Mouse (Mus musculus): ENCODE measurements around the gene Bcl7c. TPM values are rescaled to one million over a fixed set of nuclear protein-coding genes. Genes with fewer than 3 reads are reported as not detected.
A peak's percentile ranks its signal among the peaks of the same experiment; 100 is the strongest.
"Not testable (repeated sequence)": the region's sequence is repeated elsewhere in the genome, so short reads cannot be mapped to it uniquely, and the experiment has no call there.

Bcl7c gene
- polyA plus RNA-seq, 1 experiment from 2014 or later = 36.0 TPM

DNA sequence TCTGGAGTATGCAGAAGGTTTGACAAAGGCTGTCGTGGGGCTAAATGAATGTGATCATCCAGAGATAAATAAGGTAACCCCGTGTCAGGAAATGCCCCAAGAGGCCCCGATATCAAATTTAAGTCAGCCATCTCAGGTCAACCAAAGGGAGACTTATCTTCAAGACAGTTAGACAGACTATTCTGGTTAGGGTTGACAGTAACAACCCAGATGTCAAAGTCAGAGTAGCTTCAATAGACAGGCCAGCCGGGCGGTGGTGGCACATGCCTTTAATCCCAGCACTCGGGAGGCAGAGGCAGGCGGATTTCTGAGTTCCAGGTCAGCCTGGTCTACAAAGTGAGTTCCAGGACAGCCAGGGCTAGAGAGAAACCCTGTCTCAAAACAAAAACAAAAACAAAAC lies 15.0 kb downstream of the Bcl7c start:
- H3K4me3 ChIP-seq (ENCODE audit: low read depth, low read length); H3K9me3 ChIP-seq (ENCODE audit: control insufficient read depth, low read length); H3K36me3 ChIP-seq (ENCODE audit: control insufficient read depth, insufficient read depth, low read length); ATAC-seq (ENCODE audit: low read depth); H3K27me3 ChIP-seq (ENCODE audit: control insufficient read depth, insufficient read depth, low read length); H3K9ac ChIP-seq (replicated peaks; ENCODE audit: low read depth, low read length); H3K27ac ChIP-seq (ENCODE audit: low read depth, low read length); H3K4me1 ChIP-seq (ENCODE audit: control insufficient read depth, insufficient read depth, low read length); H3K4me2 ChIP-seq (ENCODE audit: low read depth, low read length): not testable (repeated sequence)
- 93% methylated on average over 7 of the region's 7 CpGs for WGBS

DNA sequence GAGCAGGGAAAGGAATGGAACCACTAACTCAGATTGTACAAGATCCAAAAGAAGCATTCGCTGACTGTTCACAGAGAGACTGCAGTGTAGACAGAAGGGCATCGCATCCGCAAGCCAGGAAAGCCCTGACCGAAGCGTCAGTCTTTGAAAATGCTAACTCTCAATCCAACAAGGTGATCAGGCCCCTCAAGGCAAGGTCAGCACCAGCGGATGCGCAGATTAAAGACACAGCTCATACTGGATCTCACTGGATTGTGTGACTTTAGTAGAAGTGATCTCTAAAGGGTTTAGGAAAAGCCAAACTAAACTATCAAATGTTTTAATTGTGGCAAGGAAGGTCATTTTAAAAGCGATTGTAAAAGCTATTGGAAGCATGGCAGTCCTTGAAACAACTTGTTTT lies 15.4 kb downstream of the Bcl7c start:
- H3K9me3 ChIP-seq (ENCODE audit: control insufficient read depth, low read length) = no peaks in the 10 kb centered on the region
- H3K9ac ChIP-seq (replicated peaks; ENCODE audit: low read depth, low read length) = no peak overlapping the region
- no peak for ATAC-seq (ENCODE audit: low read depth)
- no peak overlapping the region for H3K4me2 ChIP-seq (ENCODE audit: low read depth, low read length)
- no peak overlapping the region for H3K27ac ChIP-seq (ENCODE audit: low read depth, low read length)
- WGBS = 94% methylated on average over 8 of the region's 8 CpGs
- no peaks in the 10 kb centered on the region for H3K4me1 ChIP-seq (ENCODE audit: control insufficient read depth, insufficient read depth, low read length)
- H3K4me3 ChIP-seq (ENCODE audit: low read depth, low read length) = no peak overlapping the region
- no peaks in the 10 kb centered on the region for H3K27me3 ChIP-seq (ENCODE audit: control insufficient read depth, insufficient read depth, low read length)
- H3K36me3 ChIP-seq (ENCODE audit: control insufficient read depth, insufficient read depth, low read length) = no peaks in the 10 kb centered on the region

GRCm38 (mm10) chr7:127691221-127691989 lies 17.3 kb downstream of the Bcl7c start:
- Histone ChIP-seq H3K27ac (ENCODE audit: low read depth, low read length) (peak overlapping the region; percentile 35; the same call in 1 of the 2 replicates), H3K4me2 (ENCODE audit: low read depth, low read length) (peak overlapping the region; percentile 28; the same call in 1 of the 2 replicates), H3K27me3 (ENCODE audit: control insufficient read depth, insufficient read depth, low read length) (no peaks in the 10 kb centered on the region), H3K4me3 (ENCODE audit: low read depth, low read length) (no peak overlapping the region), H3K4me1 (ENCODE audit: control insufficient read depth, insufficient read depth, low read length) (no peaks in the 10 kb centered on the region), H3K36me3 (ENCODE audit: control insufficient read depth, insufficient read depth, low read length) (no peaks in the 10 kb centered on the region), H3K9me3 (ENCODE audit: control insufficient read depth, low read length) (no peaks in the 10 kb centered on the region), H3K9ac (replicated peaks; ENCODE audit: low read depth, low read length) (peak overlapping the region; percentile 37; the same call in 1 of the 2 replicates)
- WGBS = 4% methylated on average over 15 of the region's 15 CpGs
- peak; percentile 56 for ATAC-seq (ENCODE audit: low read depth)

DNA sequence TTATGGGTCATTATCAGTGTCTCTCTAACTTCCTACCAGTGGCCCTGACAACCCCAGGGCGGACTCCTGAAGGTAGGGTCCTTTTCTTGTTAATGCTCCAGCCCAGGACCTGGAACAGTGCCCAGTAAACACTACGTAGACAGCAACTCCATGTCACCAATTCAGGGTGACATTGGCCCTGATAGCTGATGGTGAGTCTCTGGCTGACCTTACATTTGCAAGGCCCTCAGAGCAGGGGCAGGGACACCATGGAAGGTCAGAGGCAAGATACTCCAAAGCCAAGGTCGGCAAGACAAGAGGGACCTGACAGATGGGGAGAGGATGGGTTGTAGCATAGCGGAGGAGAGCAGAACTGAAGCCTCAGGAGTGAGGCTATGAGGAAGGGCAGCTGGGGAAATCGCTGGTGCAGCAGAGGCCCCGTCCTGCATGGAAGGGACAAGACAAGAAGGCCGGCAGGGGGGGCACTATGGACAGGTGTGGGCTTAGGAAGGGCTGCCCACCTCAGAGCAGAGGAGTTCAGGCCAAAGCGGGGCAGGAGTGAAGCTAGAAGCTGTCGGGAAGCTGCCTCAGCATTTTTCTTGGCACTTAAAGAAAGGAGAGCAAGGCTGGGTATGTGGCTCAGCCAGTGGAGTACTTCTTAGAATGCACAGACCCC lies 19.0 kb downstream of the Bcl7c start:
- Histone ChIP-seq H3K9me3 (ENCODE audit: control insufficient read depth, low read length) (no peaks in the 10 kb centered on the region), H3K4me2 (ENCODE audit: low read depth, low read length) (no peak overlapping the region), H3K27ac (ENCODE audit: low read depth, low read length) (no peak overlapping the region), H3K4me3 (ENCODE audit: low read depth, low read length) (no peak overlapping the region), H3K9ac (replicated peaks; ENCODE audit: low read depth, low read length) (no peak overlapping the region), H3K4me1 (ENCODE audit: control insufficient read depth, insufficient read depth, low read length) (no peaks in the 10 kb centered on the region), H3K27me3 (ENCODE audit: control insufficient read depth, insufficient read depth, low read length) (no peaks in the 10 kb centered on the region), H3K36me3 (ENCODE audit: control insufficient read depth, insufficient read depth, low read length) (no peaks in the 10 kb centered on the region)
- WGBS = 82% methylated on average over 9 of the region's 9 CpGs
- ATAC-seq (ENCODE audit: low read depth) = no peak

DNA sequence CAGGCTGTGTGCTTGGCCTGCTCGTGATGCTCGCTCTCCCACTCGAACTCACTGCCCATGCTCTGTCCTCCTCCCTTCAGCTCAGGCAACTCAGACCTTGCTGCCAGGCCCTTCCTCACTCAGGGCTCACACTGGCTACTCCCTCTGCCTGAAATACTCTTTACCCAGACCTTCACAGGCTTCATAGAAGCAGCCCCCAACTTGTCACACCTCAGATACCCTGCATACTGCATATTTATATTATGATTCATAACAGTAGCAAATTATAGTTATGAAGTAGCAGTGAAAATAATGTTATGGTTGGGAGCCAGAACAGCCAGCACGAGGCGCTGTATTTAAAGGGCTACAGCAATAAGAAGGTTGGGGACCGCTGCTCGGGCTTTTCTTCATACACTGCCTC lies 19.8 kb downstream of the Bcl7c start:
- Histone ChIP-seq H3K27me3 (ENCODE audit: control insufficient read depth, insufficient read depth, low read length) (no peaks in the 10 kb centered on the region), H3K4me1 (ENCODE audit: control insufficient read depth, insufficient read depth, low read length) (no peaks in the 10 kb centered on the region), H3K4me2 (ENCODE audit: low read depth, low read length) (no peak overlapping the region), H3K9ac (replicated peaks; ENCODE audit: low read depth, low read length) (no peak overlapping the region), H3K4me3 (ENCODE audit: low read depth, low read length) (no peak overlapping the region), H3K27ac (ENCODE audit: low read depth, low read length) (no peak overlapping the region), H3K9me3 (ENCODE audit: control insufficient read depth, low read length) (no peaks in the 10 kb centered on the region), H3K36me3 (ENCODE audit: control insufficient read depth, insufficient read depth, low read length) (no peaks in the 10 kb centered on the region)
- no peak for ATAC-seq (ENCODE audit: low read depth)
- 85% methylated on average over 7 of the region's 7 CpGs for WGBS

DNA sequence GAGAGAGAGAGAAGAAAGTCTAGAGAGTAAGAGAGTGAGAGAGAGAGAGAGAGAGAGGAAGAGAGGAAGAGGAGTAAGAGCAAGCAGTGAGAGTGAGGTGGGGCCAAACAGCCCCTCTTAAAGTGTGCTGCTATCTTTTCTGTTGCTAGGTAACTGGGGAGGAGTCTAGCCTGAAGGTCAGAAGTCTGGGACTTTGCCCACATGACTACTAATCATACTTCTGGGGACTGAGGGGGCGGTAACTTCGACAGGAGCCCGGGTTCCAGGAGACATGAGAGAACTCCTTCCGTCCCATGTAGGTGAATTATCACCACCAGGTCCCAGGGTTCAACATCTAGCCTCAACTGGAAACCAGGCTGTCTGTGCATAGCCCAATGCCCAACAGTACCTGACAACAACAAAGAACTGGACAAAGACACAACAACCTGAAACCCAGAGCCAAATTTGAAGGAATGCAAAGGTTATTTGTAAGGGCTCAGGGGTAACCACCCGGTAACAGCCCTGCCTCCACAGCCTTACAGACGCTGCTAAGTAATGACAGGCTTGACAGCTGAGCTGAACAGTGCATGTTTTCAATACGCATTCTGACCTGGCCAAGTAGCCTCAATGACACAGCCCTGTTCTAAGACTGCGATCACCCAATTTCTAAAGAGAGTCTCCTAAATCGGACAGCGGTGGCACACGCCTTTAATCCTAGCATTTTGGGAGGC lies 21.8 kb downstream of the Bcl7c start:
- no peaks in the 10 kb centered on the region for H3K27me3 ChIP-seq (ENCODE audit: control insufficient read depth, insufficient read depth, low read length)
- no peaks in the 10 kb centered on the region for H3K4me1 ChIP-seq (ENCODE audit: control insufficient read depth, insufficient read depth, low read length)
- no peak overlapping the region for H3K4me3 ChIP-seq (ENCODE audit: low read depth, low read length)
- no peak for ATAC-seq (ENCODE audit: low read depth)
- no peaks in the 10 kb centered on the region for H3K36me3 ChIP-seq (ENCODE audit: control insufficient read depth, insufficient read depth, low read length)
- no peaks in the 10 kb centered on the region for H3K9me3 ChIP-seq (ENCODE audit: control insufficient read depth, low read length)
- H3K9ac ChIP-seq (replicated peaks; ENCODE audit: low read depth, low read length) = no peak overlapping the region
- H3K4me2 ChIP-seq (ENCODE audit: low read depth, low read length) = no peak overlapping the region
- no peak overlapping the region for H3K27ac ChIP-seq (ENCODE audit: low read depth, low read length)
- 81% methylated on average over 11 of the region's 11 CpGs for WGBS

GRCm38 (mm10) chr7:127685304-127686018 lies 23.3 kb downstream of the Bcl7c start:
- no peaks in the 10 kb centered on the region for H3K9me3 ChIP-seq (ENCODE audit: control insufficient read depth, low read length)
- H3K27ac ChIP-seq (ENCODE audit: low read depth, low read length) = no peak overlapping the region
- no peaks in the 10 kb centered on the region for H3K27me3 ChIP-seq (ENCODE audit: control insufficient read depth, insufficient read depth, low read length)
- no peak for ATAC-seq (ENCODE audit: low read depth)
- no peak overlapping the region for H3K4me2 ChIP-seq (ENCODE audit: low read depth, low read length)
- WGBS = 72% methylated on average over 14 of the region's 14 CpGs
- no peak overlapping the region for H3K9ac ChIP-seq (replicated peaks; ENCODE audit: low read depth, low read length)
- H3K36me3 ChIP-seq (ENCODE audit: control insufficient read depth, insufficient read depth, low read length) = no peaks in the 10 kb centered on the region
- no peak overlapping the region for H3K4me3 ChIP-seq (ENCODE audit: low read depth, low read length)
- no peaks in the 10 kb centered on the region for H3K4me1 ChIP-seq (ENCODE audit: control insufficient read depth, insufficient read depth, low read length)

- WGBS = 86% methylated on average over 8 of the region's 8 CpGs
- no peak for ATAC-seq (ENCODE audit: low read depth)
These were observed 26.7 kb downstream of the Bcl7c start for GRCm38 (mm10) chr7:127681888-127682553.

More at GRCm38 (mm10) chr7:127681888-127682553, 26.7 kb downstream of the Bcl7c start:
- Histone ChIP-seq H3K9me3 (ENCODE audit: control insufficient read depth, low read length) (no peaks in the 10 kb centered on the region), H3K27ac (ENCODE audit: low read depth, low read length) (no peak overlapping the region), H3K4me2 (ENCODE audit: low read depth, low read length) (no peak overlapping the region), H3K9ac (replicated peaks; ENCODE audit: low read depth, low read length) (no peak overlapping the region), H3K27me3 (ENCODE audit: control insufficient read depth, insufficient read depth, low read length) (no peaks in the 10 kb centered on the region), H3K4me3 (ENCODE audit: low read depth, low read length) (no peak overlapping the region), H3K4me1 (ENCODE audit: control insufficient read depth, insufficient read depth, low read length) (no peaks in the 10 kb centered on the region), H3K36me3 (ENCODE audit: control insufficient read depth, insufficient read depth, low read length) (no peaks in the 10 kb centered on the region)

Measured in neural tube, embryonic 14.5 days (tissue).